In genomic region chr3:104445576-104445975, GRCm38 (mm10) we compare ENCODE assay signal across 10 mouse cellular contexts.
DNase-seq lines count a peak whose midpoint lies in the region.
"Had no signal": no experiment of that assay in that cellular context is flagged by ENCODE, and none has a peak within 500 bp of the region (broad histone marks: within the 10 kb centered on the region; RNA-seq: fewer than 3 reads in every experiment).

No protein-coding gene starts in this region.

- DNase-seq in gastrocnemius, postnatal 10 days = peak; percentile 12
- DNase-seq in gastrocnemius, postnatal 14 days = no peak
- peak; percentile 39 to 47 for DNase-seq in right cerebral cortex, adult 2 months (ENCODE audit: low spot score in 2 of 2)
- no peak for DNase-seq in right cerebral cortex, postnatal 36 days (ENCODE audit: low spot score in 2 of 2)
- peak; percentile 74 to 84 for DNase-seq in cerebellum, postnatal 25 days
- DNase-seq in testis, postnatal 10 days (ENCODE audit: low spot score) = no peak
- DNase-seq in thymus, postnatal 25 days = no peak
- no peak for DNase-seq in gastrocnemius, postnatal 36 days
- DNase-seq: kidney, adult 8-10 months; layer of hippocampus, postnatal 36 days had no signal

- intact Hi-C loops in gastrocnemius, postnatal 14 days (cut with DNase I; ENCODE audit: low total_unique reads) = loop anchor here (10.0 kb wide), 1 partner anchor 541 kb away; no protein-coding TSS in a partner anchor
- intact Hi-C loops in gastrocnemius, postnatal 36 days (cut with DNase I) = no loop called here

Comparison
In these comparisons a context has a peak if more than half of its experiments do, and no peak if none do; other contexts are left out.
1. DNase-seq: peak in gastrocnemius, postnatal 10 days (single experiment), right cerebral cortex, adult 2 months (2 of 2) and cerebellum, postnatal 25 days (2 of 2); none in gastrocnemius, postnatal 14 days (single experiment), right cerebral cortex, postnatal 36 days (0 of 2), testis, postnatal 10 days (single experiment), thymus, postnatal 25 days (single experiment) and gastrocnemius, postnatal 36 days (0 of 2).